Mouse (Mus musculus): ENCODE measurements at regions not wholly inside any gene's neighbourhood (a gene's known extent, or its start where the extent isn't known, plus 50 kb on each side); places are given as distances from the start of the nearest gene placed in this dataset.

DNA sequence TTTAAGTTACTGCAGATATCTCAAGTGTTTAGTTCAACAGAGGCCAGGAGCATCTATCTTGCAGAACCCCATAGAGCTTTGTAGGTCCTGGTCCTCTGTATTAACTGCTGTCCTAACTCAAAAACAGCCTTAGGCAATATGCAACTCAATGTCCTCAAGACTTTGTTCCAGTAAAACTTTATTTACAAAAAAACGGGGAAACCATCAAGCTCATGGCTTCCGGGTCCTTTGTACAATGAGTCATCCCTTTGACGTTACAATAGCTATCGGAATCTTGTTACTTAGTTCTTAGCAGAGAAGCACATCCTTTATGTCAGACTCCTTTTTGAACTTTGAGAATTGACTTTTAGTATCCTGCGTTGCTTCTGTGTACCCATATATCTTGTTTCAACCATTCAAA, 216.2 kb upstream of the Zmiz1 start:
- Histone ChIP-seq H3K36me3 (ENCODE audit: control insufficient read depth, insufficient read depth, low read length) (no peaks in the 10 kb centered on the region), H3K4me2 (ENCODE audit: low read depth) (no peak overlapping the region), H3K4me1 (ENCODE audit: control insufficient read depth, insufficient read depth, low read length) (0 out of 2 replicates have a peak, but pooled peaks cover 3% of the 10 kb centered on the region), H3K27ac (ENCODE audit: low read depth, low read length) (no peak overlapping the region), H3K27me3 (ENCODE audit: control insufficient read depth, insufficient read depth, low read length) (no peaks in the 10 kb centered on the region), H3K9me3 (ENCODE audit: control insufficient read depth, low read length) (no peaks in the 10 kb centered on the region), H3K4me3 (ENCODE audit: low read depth, low read length) (no peak overlapping the region), H3K9ac (ENCODE audit: low read length) (no peak overlapping the region)
- no peak for ATAC-seq (ENCODE audit: insufficient read depth, low FRiP score, low TSS enrichment)
- no peak for DNase-seq (ENCODE audit: low spot score)
- 82% methylated on average over 5 of the region's 5 CpGs for WGBS

DNA sequence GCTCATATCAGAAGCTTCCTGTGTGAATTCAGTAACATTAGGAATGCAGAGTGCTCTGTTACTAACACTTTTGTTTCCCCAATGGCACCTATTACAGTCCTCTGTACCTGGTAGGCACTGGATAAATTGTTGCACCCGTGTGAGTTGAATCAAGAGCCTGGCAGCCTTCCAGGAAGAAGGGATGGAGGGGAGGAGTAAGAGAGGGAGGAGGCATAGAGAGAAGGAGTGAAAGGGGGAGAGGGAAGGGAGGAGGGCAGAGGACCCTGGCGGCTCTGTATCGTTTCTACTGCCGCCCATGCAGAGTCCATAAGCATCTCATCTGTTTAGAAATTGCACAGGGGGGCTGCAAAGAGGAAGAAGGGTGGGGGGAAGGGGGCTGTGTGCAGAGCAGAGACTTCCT, 215.7 kb upstream of the Zmiz1 start:
- 46% methylated on average over 4 of the region's 4 CpGs for WGBS
- no peak for ATAC-seq (ENCODE audit: insufficient read depth, low FRiP score, low TSS enrichment)

DNA sequence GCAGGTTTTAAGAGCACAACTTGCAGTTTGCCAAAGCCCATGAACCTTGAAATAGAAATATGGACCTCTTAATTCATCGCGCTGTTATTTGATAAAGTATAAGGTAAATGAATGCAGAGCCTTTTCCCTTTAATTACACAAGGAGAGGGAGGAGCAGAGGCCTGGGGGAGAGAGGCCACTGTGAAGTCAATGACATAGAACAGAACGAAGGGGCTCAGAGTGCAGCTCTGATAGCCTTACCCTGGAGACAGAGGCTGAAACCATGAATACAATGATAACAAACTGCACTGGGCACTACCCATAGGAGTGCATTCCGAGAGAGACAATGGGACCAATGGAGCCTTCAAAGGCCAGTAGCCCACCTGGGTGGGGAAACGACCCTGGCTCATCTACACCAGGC, 215.3 kb upstream of the Zmiz1 start:
- no peak overlapping the region for H3K4me2 ChIP-seq (ENCODE audit: low read depth)
- H3K4me1 ChIP-seq (ENCODE audit: control insufficient read depth, insufficient read depth, low read length) = 0 out of 2 replicates have a peak, but pooled peaks cover 3% of the 10 kb centered on the region
- no peaks in the 10 kb centered on the region for H3K9me3 ChIP-seq (ENCODE audit: control insufficient read depth, low read length)
- H3K27ac ChIP-seq (ENCODE audit: low read depth, low read length) = no peak overlapping the region
- no peaks in the 10 kb centered on the region for H3K36me3 ChIP-seq (ENCODE audit: control insufficient read depth, insufficient read depth, low read length)
- H3K4me3 ChIP-seq (ENCODE audit: low read depth, low read length) = no peak overlapping the region
- no peak for DNase-seq (ENCODE audit: low spot score)
- H3K27me3 ChIP-seq (ENCODE audit: control insufficient read depth, insufficient read depth, low read length) = no peaks in the 10 kb centered on the region
- no peak overlapping the region for H3K9ac ChIP-seq (ENCODE audit: low read length)
- no peak for ATAC-seq (ENCODE audit: insufficient read depth, low FRiP score, low TSS enrichment)
- 62% methylated on average over 5 of the region's 5 CpGs for WGBS

More for the DNA sequence above, 215.7 kb upstream of the Zmiz1 start:
- no peak overlapping the region for H3K4me2 ChIP-seq (ENCODE audit: low read depth)
- H3K9ac ChIP-seq (ENCODE audit: low read length) = no peak overlapping the region
- no peak overlapping the region for H3K27ac ChIP-seq (ENCODE audit: low read depth, low read length)
- no peak overlapping the region for H3K4me3 ChIP-seq (ENCODE audit: low read depth, low read length)
- H3K27me3 ChIP-seq (ENCODE audit: control insufficient read depth, insufficient read depth, low read length) = no peaks in the 10 kb centered on the region
- no peaks in the 10 kb centered on the region for H3K9me3 ChIP-seq (ENCODE audit: control insufficient read depth, low read length)
- DNase-seq (ENCODE audit: low spot score) = no peak
- no peaks in the 10 kb centered on the region for H3K36me3 ChIP-seq (ENCODE audit: control insufficient read depth, insufficient read depth, low read length)
- 0 out of 2 replicates have a peak, but pooled peaks cover 3% of the 10 kb centered on the region for H3K4me1 ChIP-seq (ENCODE audit: control insufficient read depth, insufficient read depth, low read length)

DNA sequence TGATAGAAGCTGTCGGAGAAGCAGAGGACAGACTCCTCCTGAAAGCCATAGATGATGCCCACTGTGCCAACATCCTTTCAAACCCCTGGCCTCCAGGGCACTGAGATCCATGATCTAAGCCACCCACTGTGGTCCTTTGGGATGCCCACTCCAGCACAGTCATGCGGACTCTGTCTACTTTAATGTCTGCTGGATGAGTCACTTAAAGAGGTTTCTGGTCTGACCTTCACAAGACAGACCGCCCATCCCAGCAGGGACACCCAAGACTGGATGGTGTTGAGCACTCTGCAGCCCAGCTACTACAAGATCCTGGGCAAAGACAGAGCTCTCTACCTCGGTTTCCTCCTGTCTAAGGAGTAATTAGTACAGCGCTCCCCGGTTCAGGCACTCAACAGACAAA, 214.1 kb upstream of the Zmiz1 start:
- Histone ChIP-seq H3K9ac (ENCODE audit: low read length) (no peak overlapping the region), H3K36me3 (ENCODE audit: control insufficient read depth, insufficient read depth, low read length) (no peaks in the 10 kb centered on the region), H3K4me2 (ENCODE audit: low read depth) (no peak overlapping the region), H3K4me3 (ENCODE audit: low read depth, low read length) (no peak overlapping the region), H3K27ac (ENCODE audit: low read depth, low read length) (no peak overlapping the region), H3K9me3 (ENCODE audit: control insufficient read depth, low read length) (no peaks in the 10 kb centered on the region), H3K4me1 (ENCODE audit: control insufficient read depth, insufficient read depth, low read length) (no peaks in the 10 kb centered on the region), H3K27me3 (ENCODE audit: control insufficient read depth, insufficient read depth, low read length) (no peaks in the 10 kb centered on the region)
- WGBS = 94% methylated on average over 6 of the region's 6 CpGs
- no peak for DNase-seq (ENCODE audit: low spot score)
- ATAC-seq (ENCODE audit: insufficient read depth, low FRiP score, low TSS enrichment) = no peak

DNA sequence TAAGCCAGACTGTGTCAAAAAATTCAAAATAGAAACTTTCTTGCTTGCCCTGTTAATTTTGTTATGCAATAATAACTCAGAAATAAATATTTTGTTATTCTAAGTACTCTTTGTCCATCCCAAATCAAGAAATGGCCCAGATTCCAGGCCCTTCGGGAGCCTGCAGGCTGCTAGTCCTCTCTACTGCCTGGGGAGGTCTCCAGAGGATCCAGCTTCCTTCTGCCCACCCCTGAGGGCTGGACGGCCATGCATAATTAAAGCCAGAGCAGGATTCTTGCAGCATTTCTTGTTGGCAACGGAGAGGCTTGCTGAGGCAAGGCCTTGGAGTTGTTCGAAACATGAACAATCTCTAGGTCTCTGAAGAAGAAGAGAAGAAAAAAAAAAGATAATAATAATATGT, 213.3 kb upstream of the Zmiz1 start:
- H3K36me3 ChIP-seq (ENCODE audit: control insufficient read depth, insufficient read depth, low read length) = no peaks in the 10 kb centered on the region
- no peaks in the 10 kb centered on the region for H3K9me3 ChIP-seq (ENCODE audit: control insufficient read depth, low read length)
- no peak for ATAC-seq (ENCODE audit: insufficient read depth, low FRiP score, low TSS enrichment)
- no peak overlapping the region for H3K4me2 ChIP-seq (ENCODE audit: low read depth)
- 66% methylated on average over 4 of the region's 4 CpGs for WGBS
- no peak for DNase-seq (ENCODE audit: low spot score)
- no peak overlapping the region for H3K9ac ChIP-seq (ENCODE audit: low read length)
- H3K4me1 ChIP-seq (ENCODE audit: control insufficient read depth, insufficient read depth, low read length) = no peaks in the 10 kb centered on the region
- no peaks in the 10 kb centered on the region for H3K27me3 ChIP-seq (ENCODE audit: control insufficient read depth, insufficient read depth, low read length)
- H3K4me3 ChIP-seq (ENCODE audit: low read depth, low read length) = no peak overlapping the region
- no peak overlapping the region for H3K27ac ChIP-seq (ENCODE audit: low read depth, low read length)

DNA sequence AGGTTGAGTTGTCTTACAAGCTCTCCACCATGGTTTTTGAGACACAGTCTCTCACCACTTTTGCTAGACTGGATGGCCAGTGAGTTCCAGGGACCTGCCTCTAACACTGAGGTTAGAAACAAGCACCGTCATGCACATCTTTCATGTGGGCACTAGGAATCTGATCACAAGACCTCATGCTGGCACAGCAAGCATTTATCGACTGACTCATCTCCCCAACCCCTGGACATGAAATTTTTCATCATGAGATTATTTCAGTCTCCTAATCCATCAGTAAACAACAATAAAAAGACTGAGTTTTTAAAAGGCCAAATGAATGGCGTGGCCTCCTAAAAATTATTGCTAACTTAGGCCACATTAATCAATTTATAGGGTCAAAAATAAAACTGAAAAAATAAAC, 210.0 kb upstream of the Zmiz1 start:
- no peaks in the 10 kb centered on the region for H3K9me3 ChIP-seq (ENCODE audit: control insufficient read depth, low read length)
- no peak for DNase-seq (ENCODE audit: low spot score)
- no peaks in the 10 kb centered on the region for H3K27me3 ChIP-seq (ENCODE audit: control insufficient read depth, insufficient read depth, low read length)
- ATAC-seq (ENCODE audit: insufficient read depth, low FRiP score, low TSS enrichment) = no peak
- no peaks in the 10 kb centered on the region for H3K36me3 ChIP-seq (ENCODE audit: control insufficient read depth, insufficient read depth, low read length)
- no peak overlapping the region for H3K4me3 ChIP-seq (ENCODE audit: low read depth, low read length)
- WGBS = 88% methylated on average over 3 of the region's 3 CpGs
- no peak overlapping the region for H3K9ac ChIP-seq (ENCODE audit: low read length)
- H3K4me1 ChIP-seq (ENCODE audit: control insufficient read depth, insufficient read depth, low read length) = no peaks in the 10 kb centered on the region
- no peak overlapping the region for H3K27ac ChIP-seq (ENCODE audit: low read depth, low read length)
- no peak overlapping the region for H3K4me2 ChIP-seq (ENCODE audit: low read depth)

DNA sequence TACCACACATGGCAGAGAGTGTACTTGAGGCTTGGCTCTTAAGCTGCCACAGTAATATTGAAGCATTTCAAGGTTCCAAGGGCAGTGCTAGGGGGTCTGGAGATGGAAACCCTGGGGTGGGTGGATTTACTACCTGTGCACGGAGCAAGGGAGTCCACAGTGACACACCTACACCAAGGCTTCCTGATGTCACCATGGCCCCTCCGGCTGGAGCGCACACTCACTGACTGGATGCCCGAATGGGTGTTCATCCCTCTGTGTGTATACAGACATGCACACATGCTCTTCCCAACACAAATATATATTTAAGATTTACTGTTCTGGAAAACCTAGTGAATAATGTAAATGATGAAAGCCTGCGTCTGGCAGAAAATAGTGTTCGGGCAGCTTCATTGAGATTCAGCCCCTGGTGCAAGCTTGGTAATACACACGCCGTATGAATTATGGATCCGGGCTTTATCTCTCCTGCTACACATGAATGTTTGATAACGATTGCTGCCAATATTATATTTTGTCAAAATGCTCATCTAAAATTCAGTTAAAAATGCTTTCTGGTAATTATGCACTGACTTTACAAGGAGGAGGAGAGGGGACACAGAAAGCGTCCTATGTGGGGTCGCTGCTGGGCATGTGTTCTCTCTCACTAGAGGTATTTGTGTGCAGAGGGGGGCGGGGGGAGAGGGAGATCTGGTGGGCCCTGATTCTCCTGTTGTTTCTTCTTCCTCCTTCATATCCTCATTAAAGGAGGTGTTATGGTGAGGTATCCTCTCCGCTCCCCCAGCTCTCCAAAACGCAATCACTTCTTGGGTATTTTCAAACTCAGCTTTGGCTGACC, 205.8 kb upstream of the Zmiz1 start:
- ATAC-seq (ENCODE audit: insufficient read depth, low FRiP score, low TSS enrichment) (no peak), DNase-seq (ENCODE audit: low spot score) (no peak)
- Histone ChIP-seq H3K9me3 (ENCODE audit: control insufficient read depth, low read length) (no peaks in the 10 kb centered on the region), H3K27me3 (ENCODE audit: control insufficient read depth, insufficient read depth, low read length) (no peaks in the 10 kb centered on the region), H3K9ac (ENCODE audit: low read length) (no peak overlapping the region), H3K4me3 (ENCODE audit: low read depth, low read length) (no peak overlapping the region), H3K4me2 (ENCODE audit: low read depth) (no peak overlapping the region), H3K27ac (ENCODE audit: low read depth, low read length) (no peak overlapping the region), H3K4me1 (ENCODE audit: control insufficient read depth, insufficient read depth, low read length) (no peaks in the 10 kb centered on the region), H3K36me3 (ENCODE audit: control insufficient read depth, insufficient read depth, low read length) (no peaks in the 10 kb centered on the region)
- WGBS = 91% methylated on average over 15 of the region's 15 CpGs

- DNase-seq (ENCODE audit: low spot score) (no peak), ATAC-seq (ENCODE audit: insufficient read depth, low FRiP score, low TSS enrichment) (no peak)
- WGBS = 93% methylated on average over 1 of the region's 1 CpGs
- Histone ChIP-seq H3K4me1 (ENCODE audit: control insufficient read depth, insufficient read depth, low read length) (no peaks in the 10 kb centered on the region), H3K9ac (ENCODE audit: low read length) (no peak overlapping the region), H3K4me3 (ENCODE audit: low read depth, low read length) (no peak overlapping the region), H3K4me2 (ENCODE audit: low read depth) (no peak overlapping the region), H3K27ac (ENCODE audit: low read depth, low read length) (no peak overlapping the region), H3K9me3 (ENCODE audit: control insufficient read depth, low read length) (no peaks in the 10 kb centered on the region), H3K27me3 (ENCODE audit: control insufficient read depth, insufficient read depth, low read length) (no peaks in the 10 kb centered on the region), H3K36me3 (ENCODE audit: control insufficient read depth, insufficient read depth, low read length) (no peaks in the 10 kb centered on the region)
These were observed 195.9 kb upstream of the Zmiz1 start for GRCm38 (mm10) chr14:25263121-25263520.

DNA sequence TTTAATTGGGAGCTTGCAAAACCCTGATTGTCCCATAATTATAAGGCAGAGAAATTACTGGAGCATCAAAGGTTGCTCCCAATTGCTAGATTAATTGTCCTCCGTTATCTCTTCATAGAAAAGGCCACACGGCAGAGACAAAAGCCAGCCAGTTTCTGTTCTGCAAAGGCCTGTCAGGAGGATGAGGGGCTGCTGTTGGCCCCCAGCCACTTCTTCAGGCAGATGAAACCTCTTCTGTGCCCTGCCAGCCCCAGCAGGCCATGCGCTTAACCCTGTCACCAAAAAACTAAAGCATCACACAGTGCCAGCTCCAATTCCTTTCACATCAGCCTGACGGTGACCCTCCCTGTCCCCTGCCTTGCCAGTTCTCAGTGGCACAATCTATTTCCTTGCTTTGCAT, 192.1 kb upstream of the Zmiz1 start:
- Histone ChIP-seq H3K4me3 (ENCODE audit: low read depth, low read length) (no peak overlapping the region), H3K4me2 (ENCODE audit: low read depth) (no peak overlapping the region), H3K27ac (ENCODE audit: low read depth, low read length) (no peak overlapping the region), H3K27me3 (ENCODE audit: control insufficient read depth, insufficient read depth, low read length) (no peaks in the 10 kb centered on the region), H3K9me3 (ENCODE audit: control insufficient read depth, low read length) (no peaks in the 10 kb centered on the region), H3K9ac (ENCODE audit: low read length) (no peak overlapping the region; the same call in 1 of the 2 replicates), H3K4me1 (ENCODE audit: control insufficient read depth, insufficient read depth, low read length) (no peaks in the 10 kb centered on the region), H3K36me3 (ENCODE audit: control insufficient read depth, insufficient read depth, low read length) (no peaks in the 10 kb centered on the region)
- ATAC-seq (ENCODE audit: insufficient read depth, low FRiP score, low TSS enrichment) (no peak), DNase-seq (ENCODE audit: low spot score) (no peak)
- 62% methylated on average over 4 of the region's 4 CpGs for WGBS

Measured in neural tube, embryonic 11.5 days (tissue).